Mouse (Mus musculus) lung, adult 18-20 months (tissue): ENCODE data around the gene Acsl1.
A peak's percentile ranks its signal among the peaks of the same experiment; 100 is the strongest.

Source experiments
- DNase-seq, 2 experiments: peaks; one replicate each; pipeline ENCODE4 v3.0.0; 2022; ENCODE audit warnings: mixed read lengths in 2 of 2

Gene Acsl1

GRCm38 (mm10) chr8:46475942-46476341, 5.1 kb downstream of the Acsl1 start:
- no peak for DNase-seq

GRCm38 (mm10) chr8:46477747-46478458, 7.1 kb downstream of the Acsl1 start:
- peak in 1 of 2 experiments; percentile 67 for DNase-seq

- peak in 1 of 2 experiments; percentile 49 for DNase-seq
These were observed 7.9 kb downstream of the Acsl1 start for GRCm38 (mm10) chr8:46478783-46479182.

- peak in 1 of 2 experiments; percentile 57 for DNase-seq
These were observed 9.1 kb downstream of the Acsl1 start for GRCm38 (mm10) chr8:46479794-46480532.

- DNase-seq: no peak
These were observed 9.7 kb downstream of the Acsl1 start for GRCm38 (mm10) chr8:46480533-46480900.

GRCm38 (mm10) chr8:46482771-46483170, 11.9 kb downstream of the Acsl1 start:
- DNase-seq: no peak

GRCm38 (mm10) chr8:46483247-46483646, 12.4 kb downstream of the Acsl1 start:
- DNase-seq: no peak

- no peak for DNase-seq
These were observed 13.2 kb downstream of the Acsl1 start for GRCm38 (mm10) chr8:46484077-46484476.

- no peak for DNase-seq
These were observed 14.2 kb downstream of the Acsl1 start for GRCm38 (mm10) chr8:46484931-46485463.

GRCm38 (mm10) chr8:46488085-46488561, 17.3 kb downstream of the Acsl1 start:
- no peak for DNase-seq

- DNase-seq: no peak
These were observed 18.4 kb downstream of the Acsl1 start for GRCm38 (mm10) chr8:46489196-46489595.

GRCm38 (mm10) chr8:46490250-46490649, 19.4 kb downstream of the Acsl1 start:
- DNase-seq: no peak

- DNase-seq: no peak
These were observed 20.0 kb downstream of the Acsl1 start for GRCm38 (mm10) chr8:46490821-46491220.

- no peak for DNase-seq
These were observed 22.8 kb downstream of the Acsl1 start for GRCm38 (mm10) chr8:46493495-46494170.

- no peak for DNase-seq
These were observed 26.0 kb downstream of the Acsl1 start for GRCm38 (mm10) chr8:46496852-46497251.

- DNase-seq: no peak
These were observed 26.6 kb downstream of the Acsl1 start for GRCm38 (mm10) chr8:46497314-46498011.

GRCm38 (mm10) chr8:46499376-46500061, 28.7 kb downstream of the Acsl1 start:
- DNase-seq: peak in 1 of 2 experiments; percentile 38

- no peak for DNase-seq
These were observed 31.7 kb downstream of the Acsl1 start for GRCm38 (mm10) chr8:46502333-46503071.

GRCm38 (mm10) chr8:46503072-46503695, 32.3 kb downstream of the Acsl1 start:
- DNase-seq: no peak

GRCm38 (mm10) chr8:46504196-46504595, 33.4 kb downstream of the Acsl1 start:
- no peak for DNase-seq
